Mouse (Mus musculus) intestine, embryonic 15.5 days (tissue): ENCODE measurements around the gene Rarg. TPM values are rescaled to one million over a fixed set of nuclear protein-coding genes. Genes with fewer than 3 reads are reported as not detected.

ENCODE experiments used
- ATAC-seq: fragments of 200-750 bp; cut with Nextera tagmentation; 2 replicates; pipeline ENCODE4 v1.8.0; 2017; ENCODE audit warnings: moderate TSS enrichment, moderate library complexity
- H3K27ac ChIP-seq: fragments of 300-500 bp; sonication (generic); 2 replicates; pipeline ENCODE4 v1.5.1; 2015; ENCODE audit warnings: mild to moderate bottlenecking, inconsistent platforms
- H3K27me3 ChIP-seq: fragments of 300-500 bp; sonication (generic); replicated peaks from 2 replicates; pipeline ENCODE4 v1.6.1; 2015; ENCODE audit warnings: inconsistent platforms
- H3K36me3 ChIP-seq: fragments of 300-500 bp; sonication (generic); 2 replicates; pipeline ENCODE4 v1.6.1; 2015; ENCODE audit warnings: inconsistent platforms
- H3K4me1 ChIP-seq: fragments of 300-500 bp; sonication (generic); replicated peaks from 2 replicates; pipeline ENCODE4 v1.6.1; 2015; ENCODE audit warnings: inconsistent platforms
- H3K4me2 ChIP-seq: fragments of 300-500 bp; sonication (generic); replicated peaks from 2 replicates; pipeline ENCODE4 v1.6.1; 2015; ENCODE audit warnings: mild to moderate bottlenecking, inconsistent platforms
- H3K4me3 ChIP-seq: fragments of 300-500 bp; sonication (generic); replicated peaks from 2 replicates; pipeline ENCODE4 v1.5.1; 2015; ENCODE audit warnings: inconsistent platforms
- H3K9ac ChIP-seq: fragments of 300-500 bp; sonication (generic); 2 replicates; pipeline ENCODE4 v1.6.1; 2015; ENCODE audit warnings: inconsistent platforms
- H3K9me3 ChIP-seq: fragments of 300-500 bp; sonication (generic); 2 replicates; pipeline ENCODE4 v1.6.1; 2016; ENCODE audit warnings: inconsistent platforms
- WGBS: fragments of 180-500 bp; shearing (Covaris S2); methylation state at CpG from one replicate; pipeline ENCODE4 v1.1.7; 2015; 5-methylcytosine and 5-hydroxymethylcytosine counted together
- polyA plus RNA-seq: library from polyadenylated mRNA; unstranded; fragments of >200 nt; fragmentation: Nextera tagmentation; extraction: Ambion mirVana; gene quantifications from 2 replicates; pipeline ENCODE4 v1.2.1, GENCODE M21; 2015

Rarg gene
- polyA plus RNA-seq, 1 experiment from 2014 or later = 16.5 TPM

DNA sequence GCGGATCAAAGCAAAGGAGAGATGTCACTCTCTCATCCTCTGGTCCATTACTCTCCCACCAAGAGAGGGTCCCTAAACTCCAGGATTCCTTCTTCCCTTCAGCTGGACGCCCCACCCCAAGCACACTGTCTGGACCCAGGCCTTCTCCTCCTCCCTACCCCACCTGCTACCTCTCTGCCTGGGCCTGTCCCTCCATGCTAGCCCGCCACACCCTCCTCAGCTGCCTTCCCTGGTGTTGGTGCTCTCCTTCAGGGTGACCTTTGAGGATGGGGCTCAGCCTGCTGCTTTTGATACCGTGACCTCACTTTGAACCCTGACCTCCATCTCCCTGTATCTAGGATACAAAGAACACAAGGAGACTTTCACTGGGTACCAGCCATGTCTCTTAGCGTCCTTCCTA, 6.8 kb downstream of the Rarg start:
- Histone ChIP-seq H3K4me2 (no peak overlapping the region), H3K36me3 (no peaks in the 10 kb centered on the region), H3K9me3 (no peaks in the 10 kb centered on the region), H3K27ac (no peak overlapping the region), H3K9ac (no peak overlapping the region), H3K4me3 (no peak overlapping the region), H3K27me3 (no peaks in the 10 kb centered on the region), H3K4me1 (peaks cover 28% of the 10 kb centered on the region)
- 70% methylated on average over 5 of the region's 5 CpGs for WGBS
- no peak for ATAC-seq

DNA sequence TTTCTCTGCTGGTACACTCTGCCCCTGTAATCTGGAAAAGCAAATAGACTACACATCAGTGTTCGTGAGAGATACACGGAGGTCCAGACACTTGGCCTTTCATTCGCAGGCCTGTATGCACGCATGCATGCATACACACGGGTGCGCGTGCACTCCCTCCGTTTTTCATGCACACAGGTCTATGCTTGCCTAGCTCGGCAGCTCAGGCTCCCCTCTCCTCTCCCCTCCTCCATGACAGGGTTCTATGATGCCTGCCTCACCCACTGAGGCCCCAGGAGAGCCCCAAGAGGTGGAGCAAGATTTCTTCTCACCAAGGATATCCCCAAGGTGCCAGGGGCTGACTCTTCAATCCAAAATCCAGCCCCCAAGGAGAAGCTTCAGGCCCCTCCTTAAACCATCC, 7.3 kb downstream of the Rarg start:
- 0 out of 2 replicates have a peak overlapping the region, but pooled peaks have one; percentile 96 for H3K4me2 ChIP-seq
- no peaks in the 10 kb centered on the region for H3K9me3 ChIP-seq
- no peaks in the 10 kb centered on the region for H3K27me3 ChIP-seq
- no peak overlapping the region for H3K27ac ChIP-seq
- H3K4me1 ChIP-seq = peaks cover 31% of the 10 kb centered on the region
- H3K9ac ChIP-seq = no peak overlapping the region
- 43% methylated on average over 9 of the region's 9 CpGs for WGBS
- no peaks in the 10 kb centered on the region for H3K36me3 ChIP-seq
- no peak overlapping the region for H3K4me3 ChIP-seq
- no peak for ATAC-seq

DNA sequence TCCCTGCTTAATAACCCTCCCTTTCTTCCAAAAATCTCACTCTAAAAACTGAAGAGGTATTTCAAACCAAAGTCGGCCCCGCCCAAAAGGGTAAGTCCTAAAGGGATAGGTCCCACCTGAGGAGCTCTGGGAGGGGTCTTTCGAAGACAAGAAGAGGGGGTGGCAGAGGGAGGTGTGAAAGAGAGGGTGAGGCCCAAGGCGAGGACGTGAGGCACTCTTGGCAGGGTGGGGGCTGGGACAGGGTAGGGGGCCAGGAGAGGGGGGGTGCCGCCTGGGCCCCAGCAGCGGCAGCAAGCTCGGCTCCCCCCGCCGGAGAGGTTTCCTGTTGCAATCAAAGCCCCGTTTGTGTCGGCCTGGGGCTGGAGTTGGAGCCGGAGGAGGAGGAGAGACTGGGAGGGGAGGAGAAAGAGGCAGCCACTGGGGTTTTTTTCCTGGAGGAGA, 8.0 kb downstream of the Rarg start:
- WGBS = 11% methylated on average over 13 of the region's 13 CpGs
- peaks cover 37% of the 10 kb centered on the region for H3K4me1 ChIP-seq

DNA sequence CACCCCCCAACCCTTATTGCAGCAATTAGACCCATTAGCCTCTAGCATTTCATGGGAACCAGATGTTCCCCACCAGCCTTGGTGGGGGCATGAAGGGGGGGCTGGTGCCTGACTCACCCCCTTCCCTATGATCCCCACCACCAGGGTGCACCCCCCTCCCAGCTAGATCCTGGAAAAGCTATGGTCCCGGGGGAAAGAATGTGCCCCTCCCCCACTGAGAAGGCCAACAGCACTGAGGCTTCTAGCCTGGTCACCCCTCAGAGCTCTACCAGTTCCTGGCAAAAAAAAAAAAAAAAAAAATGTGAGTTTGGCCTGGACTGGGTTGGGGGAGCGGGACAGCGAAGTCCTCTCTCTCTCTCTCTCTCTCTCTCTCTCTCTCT, 8.5 kb downstream of the Rarg start:
- ATAC-seq = no peak
- Histone ChIP-seq H3K4me1 (peaks cover 42% of the 10 kb centered on the region), H3K9me3 (no peaks in the 10 kb centered on the region), H3K9ac (no peak overlapping the region), H3K27ac (peak overlapping the region; percentile 98), H3K36me3 (no peaks in the 10 kb centered on the region), H3K27me3 (no peaks in the 10 kb centered on the region), H3K4me2 (peak overlapping the region; percentile 96), H3K4me3 (no peak overlapping the region)
- 7% methylated on average over 3 of the region's 3 CpGs for WGBS

More for the DNA sequence above, 8.0 kb downstream of the Rarg start:
- Histone ChIP-seq H3K4me2 (peak overlapping the region; percentile 96), H3K27me3 (no peaks in the 10 kb centered on the region), H3K36me3 (no peaks in the 10 kb centered on the region), H3K4me3 (peak overlapping the region; percentile 11; the same call in 1 of the 2 replicates), H3K9me3 (no peaks in the 10 kb centered on the region), H3K9ac (peak overlapping the region; percentile 32; the same call in 1 of the 2 replicates), H3K27ac (peak overlapping the region; percentile 98)
- no peak for ATAC-seq

DNA sequence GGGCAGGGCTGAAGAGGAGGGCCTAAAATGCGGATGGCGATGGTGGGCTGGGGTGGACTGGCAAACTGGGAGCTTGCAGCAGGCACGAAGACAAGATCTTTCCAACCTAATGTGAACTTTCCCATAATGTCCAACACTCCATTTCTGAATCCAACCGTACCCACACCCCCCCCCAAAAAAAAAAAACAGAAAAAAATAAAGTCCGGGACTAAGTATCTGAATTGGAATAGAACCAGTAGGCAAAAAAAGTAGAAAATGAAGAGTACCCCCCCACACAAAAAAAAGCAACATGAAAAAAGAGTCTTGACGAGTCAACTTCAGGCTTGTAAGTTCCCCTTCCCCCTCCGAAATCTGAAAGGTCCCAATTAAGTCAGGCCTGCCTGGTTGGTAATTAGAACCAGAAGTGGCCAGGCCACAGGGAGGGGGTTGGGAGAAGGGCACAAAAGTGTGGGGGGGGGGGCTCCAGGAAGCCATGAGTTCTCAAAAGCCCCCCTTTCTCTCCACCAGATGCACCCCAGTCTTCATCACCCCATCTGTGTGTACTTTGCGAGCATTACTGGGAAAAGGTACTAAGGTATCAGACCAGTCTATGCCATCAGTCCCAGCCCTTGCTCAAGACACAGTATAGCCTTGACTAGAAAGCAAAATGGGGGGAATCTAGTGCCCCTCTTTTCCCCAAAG, 9.0 kb downstream of the Rarg start:
- 20% methylated on average over 8 of the region's 8 CpGs for WGBS
- peak overlapping the region; percentile 71 for H3K9ac ChIP-seq
- ATAC-seq = no peak
- H3K4me1 ChIP-seq = peaks cover 47% of the 10 kb centered on the region
- H3K27ac ChIP-seq = peak overlapping the region; percentile 98
- H3K4me3 ChIP-seq = peak overlapping the region; percentile 53
- no peaks in the 10 kb centered on the region for H3K36me3 ChIP-seq
- H3K9me3 ChIP-seq = no peaks in the 10 kb centered on the region
- H3K27me3 ChIP-seq = no peaks in the 10 kb centered on the region
- peak overlapping the region; percentile 96 for H3K4me2 ChIP-seq

DNA sequence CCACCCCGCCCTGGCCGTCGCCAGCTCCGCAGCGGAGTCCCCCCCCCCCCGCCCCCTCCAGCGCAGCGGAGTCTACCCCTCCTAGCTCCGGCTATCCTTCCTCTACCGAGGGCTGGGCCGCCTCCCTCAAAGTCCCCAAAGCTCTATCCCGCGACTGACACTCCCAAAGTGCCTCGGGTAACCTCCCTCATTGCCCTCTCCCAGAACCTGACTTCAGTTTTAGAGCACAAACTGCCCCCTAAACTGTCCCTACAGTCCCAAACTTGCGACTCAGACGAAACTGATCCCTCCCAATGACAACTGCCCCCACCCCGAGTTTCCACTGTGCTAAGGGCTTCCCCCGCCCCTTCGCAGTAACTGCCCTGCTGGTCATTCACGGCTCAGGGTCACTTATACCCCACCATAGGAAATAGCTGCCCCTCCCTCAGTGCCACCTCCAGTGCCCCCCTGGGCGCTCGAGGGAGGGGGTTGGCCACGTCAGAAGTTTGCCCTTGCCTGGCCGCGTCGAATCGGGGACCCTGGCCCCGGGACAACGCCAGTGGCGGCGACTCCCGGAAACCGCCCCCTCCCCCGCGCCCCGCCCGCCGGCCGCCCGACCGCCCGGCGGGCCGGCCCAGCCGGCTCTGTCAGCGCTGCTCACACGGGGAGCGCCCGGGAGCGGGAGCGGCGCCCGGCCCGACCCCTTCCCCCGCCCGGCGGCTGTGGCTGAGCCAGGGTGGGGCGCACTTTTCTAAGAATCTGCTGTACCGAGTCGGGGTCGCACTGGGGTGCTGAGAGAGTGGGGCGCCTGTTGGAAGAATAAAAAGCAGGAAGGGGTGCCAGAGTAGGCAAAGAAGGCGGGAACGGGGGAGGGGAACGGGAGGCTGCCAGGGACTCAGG, 9.8 kb downstream of the Rarg start:
- Histone ChIP-seq H3K4me1 (peaks cover 55% of the 10 kb centered on the region), H3K27me3 (no peaks in the 10 kb centered on the region), H3K9me3 (no peaks in the 10 kb centered on the region), H3K9ac (peak overlapping the region; percentile 71), H3K27ac (peak overlapping the region; percentile 98), H3K36me3 (no peaks in the 10 kb centered on the region), H3K4me3 (peak overlapping the region; percentile 53), H3K4me2 (peak overlapping the region; percentile 96)
- whole genome bisulfite sequencing = 0% methylated on average over 62 of the region's 65 CpGs
- peak; percentile 65 for ATAC-seq

DNA sequence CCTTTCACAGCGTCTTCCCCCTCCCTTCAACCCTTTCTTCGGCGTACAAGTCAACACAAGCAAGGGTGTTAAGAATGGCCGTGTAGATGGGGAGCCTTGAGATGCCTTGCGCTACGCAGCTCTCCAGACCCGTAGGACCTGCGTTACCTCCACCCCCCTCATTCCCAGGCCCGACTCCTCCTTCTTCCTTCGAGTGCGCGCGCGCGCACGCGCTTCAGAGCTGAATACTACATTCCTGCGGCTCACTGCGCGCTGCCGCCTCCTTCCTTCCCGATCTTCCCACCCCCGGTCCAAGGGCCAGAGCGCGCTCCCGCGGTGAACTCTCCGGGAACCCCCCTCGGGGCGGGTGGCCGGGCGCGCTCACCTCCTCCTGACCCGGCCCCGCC, 10.5 kb downstream of the Rarg start:
- ATAC-seq = peak; percentile 81
- H3K4me3 ChIP-seq = peak overlapping the region; percentile 53
- peak overlapping the region; percentile 71 for H3K9ac ChIP-seq
- H3K4me1 ChIP-seq = peaks cover 57% of the 10 kb centered on the region
- H3K27me3 ChIP-seq = no peaks in the 10 kb centered on the region
- under 1% methylated on average over 35 of the region's 35 CpGs for WGBS
- no peaks in the 10 kb centered on the region for H3K36me3 ChIP-seq
- peak overlapping the region; percentile 96 for H3K4me2 ChIP-seq
- peak overlapping the region; percentile 98 for H3K27ac ChIP-seq
- H3K9me3 ChIP-seq = no peaks in the 10 kb centered on the region

DNA sequence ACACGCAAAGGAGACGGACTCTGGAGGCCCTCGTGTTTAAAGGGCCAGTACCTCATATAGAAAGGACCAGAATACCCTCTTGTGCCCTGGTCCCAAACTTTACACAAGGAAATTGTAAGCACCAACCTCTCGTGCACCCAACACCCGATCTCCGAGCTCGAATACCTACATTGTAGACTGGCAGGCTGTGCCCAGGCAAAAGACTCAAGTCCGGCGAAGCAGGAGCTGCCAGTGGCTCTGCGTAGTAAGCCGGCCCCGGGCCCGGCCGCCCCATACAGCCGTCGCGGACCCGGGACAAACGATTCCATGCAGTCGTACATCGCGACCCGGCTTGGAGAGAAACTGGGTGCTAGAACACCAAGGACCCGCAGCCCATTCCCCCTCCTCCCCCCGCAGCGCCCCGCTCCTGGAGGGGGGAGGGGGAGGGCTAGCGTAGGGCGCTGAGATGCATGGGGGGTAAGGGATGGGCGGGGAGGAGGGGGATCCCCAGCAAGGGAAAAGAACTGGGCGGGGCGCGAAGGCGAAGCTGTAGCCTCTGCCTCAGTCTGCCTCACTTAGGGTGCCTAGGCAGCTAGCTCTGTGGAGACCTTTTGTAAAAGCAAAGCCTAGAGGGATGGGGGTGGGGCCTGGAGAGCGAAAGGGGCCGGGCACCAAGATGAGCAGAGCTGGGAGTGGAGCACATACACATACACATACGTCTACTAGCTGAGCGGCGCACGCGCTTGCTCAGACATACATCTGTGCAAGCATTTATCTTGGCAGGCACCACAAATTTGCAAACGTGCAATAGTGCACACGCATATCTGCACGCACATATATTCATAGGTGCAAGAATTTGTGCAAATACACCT, 11.2 kb downstream of the Rarg start:
- peak overlapping the region; percentile 59 for H3K9ac ChIP-seq
- no peaks in the 10 kb centered on the region for H3K27me3 ChIP-seq
- WGBS = under 1% methylated on average over 39 of the region's 44 CpGs
- ATAC-seq = peak; percentile 68
- peak overlapping the region; percentile 98 for H3K27ac ChIP-seq
- peak overlapping the region; percentile 53 for H3K4me3 ChIP-seq
- peak overlapping the region; percentile 96 for H3K4me2 ChIP-seq
- no peaks in the 10 kb centered on the region for H3K9me3 ChIP-seq
- no peaks in the 10 kb centered on the region for H3K36me3 ChIP-seq
- H3K4me1 ChIP-seq = peaks cover 57% of the 10 kb centered on the region

DNA sequence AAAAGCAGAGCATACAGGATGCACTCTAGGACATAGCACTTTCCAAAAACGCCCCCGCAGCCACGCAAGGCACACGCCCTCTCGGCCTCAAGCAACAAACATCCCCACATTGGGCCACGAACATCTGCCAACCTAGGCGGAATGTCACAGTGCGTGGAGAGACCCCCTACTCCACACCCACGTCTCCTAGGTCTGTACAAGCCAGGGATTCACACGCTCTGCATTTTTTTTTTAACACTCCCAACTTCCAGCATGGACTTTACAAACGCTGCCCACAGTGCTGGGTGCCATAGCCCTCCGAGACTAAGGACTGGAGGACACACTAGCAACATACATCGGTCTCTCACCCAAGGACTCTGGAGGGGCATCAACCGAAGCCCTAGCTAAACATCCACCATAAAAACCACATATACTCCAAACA, 11.8 kb downstream of the Rarg start:
- peaks cover 57% of the 10 kb centered on the region for H3K4me1 ChIP-seq
- H3K27me3 ChIP-seq = no peaks in the 10 kb centered on the region
- H3K4me3 ChIP-seq = peak overlapping the region; percentile 53
- no peaks in the 10 kb centered on the region for H3K36me3 ChIP-seq
- peak overlapping the region; percentile 98 for H3K27ac ChIP-seq
- no peaks in the 10 kb centered on the region for H3K9me3 ChIP-seq
- peak overlapping the region; percentile 96 for H3K4me2 ChIP-seq
- no peak for ATAC-seq
- H3K9ac ChIP-seq = peak overlapping the region; percentile 59
- WGBS = 4% methylated on average over 14 of the region's 14 CpGs

DNA sequence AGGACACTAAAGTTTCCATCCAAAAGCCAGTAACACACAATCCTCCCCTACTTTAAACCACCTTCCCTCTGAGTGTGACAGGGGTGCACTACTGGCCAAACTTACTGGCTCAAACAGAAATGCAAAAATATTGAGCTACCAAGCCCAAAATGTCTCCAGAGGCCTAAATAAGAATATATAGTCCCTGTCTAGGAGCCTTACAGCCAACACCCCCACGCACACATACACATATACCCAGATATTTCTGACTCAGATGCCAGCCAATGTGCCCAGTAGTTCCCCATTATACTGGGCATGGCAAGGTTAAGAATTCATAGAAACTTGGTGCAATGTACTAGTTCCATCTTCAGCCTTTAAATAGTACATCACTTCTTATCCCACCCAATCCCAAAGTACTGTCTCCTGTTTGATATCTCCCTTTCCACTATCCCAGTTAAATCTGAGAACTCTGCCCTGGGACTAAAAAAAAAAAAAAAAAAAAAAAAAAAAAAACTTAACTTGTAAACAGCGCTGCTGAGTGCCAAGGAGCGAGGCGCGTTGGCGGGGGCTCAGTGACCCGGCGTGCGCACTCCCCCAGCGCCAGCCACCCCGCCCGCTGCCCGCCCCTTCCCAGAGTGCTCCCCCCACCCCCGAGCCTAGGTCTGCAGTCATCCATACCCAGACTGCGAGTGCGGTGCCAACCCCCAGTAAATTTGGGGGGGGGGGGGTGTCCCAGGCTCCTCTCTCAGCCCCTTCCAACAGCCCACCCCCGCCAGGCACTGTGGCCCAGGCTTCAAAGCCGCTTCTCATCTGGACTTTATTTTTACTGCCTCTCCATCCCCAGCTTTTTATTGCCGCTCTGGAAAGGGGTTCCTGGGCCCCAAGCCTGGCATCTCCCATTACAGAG, 12.8 kb downstream of the Rarg start:
- Histone ChIP-seq H3K36me3 (no peaks in the 10 kb centered on the region), H3K27me3 (no peaks in the 10 kb centered on the region), H3K4me3 (peak overlapping the region; percentile 53), H3K9me3 (no peaks in the 10 kb centered on the region), H3K4me2 (peak overlapping the region; percentile 96), H3K9ac (peak overlapping the region; percentile 59), H3K27ac (peak overlapping the region; percentile 78), H3K4me1 (peaks cover 50% of the 10 kb centered on the region)
- 13% methylated on average over 19 of the region's 19 CpGs for WGBS
- ATAC-seq = no peak
